Mouse (Mus musculus) stomach, embryonic 16.5 days (tissue): Measurements from ENCODE around the gene Tex101. TPM values are rescaled to one million over a fixed set of nuclear protein-coding genes. Genes with fewer than 3 reads are reported as not detected.
"Not testable (repeated sequence)": the region's sequence is repeated elsewhere in the genome, so short reads cannot be mapped to it uniquely, and the experiment has no call there.

Experiments
- ATAC-seq: fragments of 200-750 bp; cut with Nextera tagmentation; 2 replicates; pipeline ENCODE4 v1.8.0; 2017; ENCODE audit warnings: moderate number of reproducible peaks, moderate TSS enrichment; ENCODE audit not compliant: insufficient read depth, low FRiP score
- H3K27ac ChIP-seq: fragments of 300-500 bp; sonication (generic); 2 replicates; pipeline ENCODE4 v1.5.1; 2014; ENCODE audit warnings: low read length
- H3K27me3 ChIP-seq: fragments of 300-500 bp; sonication (generic); 2 replicates; pipeline ENCODE4 v1.6.1; 2014; ENCODE audit warnings: low read length, control low read depth, mixed read lengths; ENCODE audit not compliant: control insufficient read depth, insufficient read depth
- H3K36me3 ChIP-seq: fragments of 300-500 bp; sonication (generic); 2 replicates; pipeline ENCODE4 v1.6.1; 2014; ENCODE audit warnings: low read length; ENCODE audit not compliant: control insufficient read depth, insufficient read depth
- H3K4me1 ChIP-seq: fragments of 300-500 bp; sonication (generic); 2 replicates; pipeline ENCODE4 v1.6.1; 2014; ENCODE audit warnings: low read length, control low read depth, mixed read lengths; ENCODE audit not compliant: control insufficient read depth, insufficient read depth
- H3K4me2 ChIP-seq: fragments of 300-500 bp; sonication (generic); 2 replicates; pipeline ENCODE4 v1.6.1; 2014; ENCODE audit warnings: low read depth, low read length, mixed read lengths
- H3K4me3 ChIP-seq: fragments of 300-500 bp; sonication (generic); replicated peaks from 2 replicates; pipeline ENCODE4 v1.5.1; 2014; ENCODE audit warnings: mild to moderate bottlenecking, low read length
- H3K9ac ChIP-seq: fragments of 300-500 bp; sonication (generic); 2 replicates; pipeline ENCODE4 v1.6.1; 2014; ENCODE audit warnings: low read length
- H3K9me3 ChIP-seq: fragments of 300-500 bp; sonication (generic); replicated peaks from 2 replicates; pipeline ENCODE4 v1.6.1; 2016; ENCODE audit warnings: low read length, control low read depth; ENCODE audit not compliant: control insufficient read depth
- WGBS: fragments of 180-500 bp; shearing (Covaris S2); extraction: QIAGEN DNeasy Blood & Tissue Kit; methylation state at CpG from one replicate; pipeline ENCODE4 v1.1.7; 2014; 5-methylcytosine and 5-hydroxymethylcytosine counted together
- polyA plus RNA-seq: library from polyadenylated mRNA; unstranded; fragments of >200 nt; fragmentation: Nextera tagmentation; extraction: Ambion mirVana; gene quantifications from 2 replicates; pipeline ENCODE4 v1.2.1, GENCODE M21; 2015

Tex101 gene
- not detected in 2 replicates for polyA plus RNA-seq

DNA sequence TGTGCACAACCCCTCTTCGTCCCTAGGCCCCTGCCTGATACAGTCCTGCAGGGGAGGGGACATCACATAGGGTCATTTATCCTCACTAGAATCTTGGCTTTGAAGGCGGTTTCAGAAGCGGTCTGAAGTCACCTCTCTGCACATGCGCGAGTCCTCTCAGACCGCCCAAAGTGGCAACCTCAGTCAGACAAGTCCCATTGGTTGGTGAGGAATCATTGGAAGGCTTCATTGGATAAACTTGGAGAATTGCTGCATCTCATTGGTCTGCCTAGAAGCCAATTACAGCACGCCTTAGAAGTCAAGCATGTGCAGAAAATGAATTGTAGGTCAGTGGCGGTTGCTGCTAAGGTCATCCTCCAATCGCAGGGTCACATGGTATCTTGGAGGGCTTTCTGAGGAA lies at the start of gene Tex101:
Gene Tex101, minus strand, starts transcription at position 101 of the 400 bp plus-strand sequence.
- Histone ChIP-seq H3K27ac (no peak within 1 kb of the TSS), H3K9ac (no peak within 1 kb of the TSS), H3K36me3 (no peaks in the 10 kb centered on the region), H3K4me3 (no peak within 1 kb of the TSS), H3K27me3 (no peaks in the 10 kb centered on the region), H3K4me2 (no peak within 1 kb of the TSS), H3K4me1 (no peaks in the 10 kb centered on the region), H3K9me3 (no peaks in the 10 kb centered on the region)
- ATAC-seq, result no peak
- 86% methylated on average over 9 of the region's 9 CpGs for WGBS

- H3K4me2 ChIP-seq, result no peak overlapping the region
- no peaks in the 10 kb centered on the region for H3K27me3 ChIP-seq
- H3K27ac ChIP-seq, result no peak overlapping the region
- no peaks in the 10 kb centered on the region for H3K4me1 ChIP-seq
- H3K4me3 ChIP-seq, result no peak overlapping the region
- ATAC-seq, result no peak
- WGBS, result 61% methylated on average over 6 of the region's 6 CpGs
- H3K9me3 ChIP-seq, result no peaks in the 10 kb centered on the region
- H3K9ac ChIP-seq, result no peak overlapping the region
- no peaks in the 10 kb centered on the region for H3K36me3 ChIP-seq
These were observed 38.6 kb upstream of the Tex101 start for GRCm38 (mm10) chr7:24715039-24715438.

DNA sequence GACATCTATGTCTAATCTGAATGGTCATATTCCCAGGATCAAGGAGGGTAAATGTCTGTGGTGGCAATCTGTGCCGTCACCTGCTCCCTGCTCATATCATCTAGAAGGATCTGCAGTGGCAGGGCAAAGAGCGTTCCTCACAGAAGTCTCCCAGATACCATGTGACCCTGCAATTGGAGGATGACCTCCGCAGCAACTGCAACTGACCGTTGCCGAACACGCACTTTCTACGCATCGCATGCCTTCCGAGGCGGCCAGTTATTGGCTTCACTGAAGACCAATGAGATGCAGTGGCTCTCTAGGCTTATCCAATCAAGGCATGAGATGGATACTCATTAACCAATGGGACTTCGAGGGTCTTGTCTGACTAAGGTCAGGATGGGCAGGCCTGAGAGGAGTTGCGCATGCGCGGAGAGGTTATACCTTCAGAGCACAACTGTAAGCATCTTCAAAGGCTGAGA lies 32.4 kb upstream of the Tex101 start, which contains the start of gene BC049730:
Gene BC049730, plus strand, starts transcription at position 411 of the 461 bp plus-strand sequence.
- Histone ChIP-seq H3K4me1 (no peaks in the 10 kb centered on the region), H3K27me3 (no peaks in the 10 kb centered on the region), H3K27ac (no peak within 1 kb of the TSS), H3K9me3 (no peaks in the 10 kb centered on the region), H3K4me2 (no peak within 1 kb of the TSS), H3K9ac (no peak within 1 kb of the TSS), H3K36me3 (no peaks in the 10 kb centered on the region), H3K4me3 (no peak within 1 kb of the TSS)
- no peak for ATAC-seq
- WGBS, result 91% methylated on average over 14 of the region's 14 CpGs

DNA sequence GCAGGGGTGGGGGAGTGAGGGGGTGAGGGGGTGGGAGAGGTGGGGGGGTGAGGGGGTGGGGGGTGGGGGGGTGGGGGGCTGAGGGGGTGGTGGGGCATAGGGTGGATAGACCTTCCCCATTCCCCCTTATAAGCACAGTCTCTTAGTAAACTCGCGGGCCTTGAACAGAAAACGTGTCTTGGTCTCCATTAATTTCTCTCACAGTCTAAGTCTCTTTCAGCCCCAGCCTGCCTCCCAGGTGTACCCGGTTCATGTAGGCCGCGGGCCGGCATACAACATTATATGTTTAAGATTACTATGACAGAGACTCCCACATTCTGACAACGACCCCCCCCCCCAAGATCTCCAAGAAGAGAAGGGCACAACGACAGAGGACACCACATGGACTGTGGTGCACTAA lies 26.4 kb upstream of the Tex101 start:
- not testable (repeated sequence) for H3K4me2 ChIP-seq, ATAC-seq, H3K9ac ChIP-seq, H3K4me1 ChIP-seq, H3K27me3 ChIP-seq, H3K9me3 ChIP-seq, H3K36me3 ChIP-seq, H3K4me3 ChIP-seq, H3K27ac ChIP-seq
- WGBS, result 61% methylated on average over 9 of the region's 9 CpGs

DNA sequence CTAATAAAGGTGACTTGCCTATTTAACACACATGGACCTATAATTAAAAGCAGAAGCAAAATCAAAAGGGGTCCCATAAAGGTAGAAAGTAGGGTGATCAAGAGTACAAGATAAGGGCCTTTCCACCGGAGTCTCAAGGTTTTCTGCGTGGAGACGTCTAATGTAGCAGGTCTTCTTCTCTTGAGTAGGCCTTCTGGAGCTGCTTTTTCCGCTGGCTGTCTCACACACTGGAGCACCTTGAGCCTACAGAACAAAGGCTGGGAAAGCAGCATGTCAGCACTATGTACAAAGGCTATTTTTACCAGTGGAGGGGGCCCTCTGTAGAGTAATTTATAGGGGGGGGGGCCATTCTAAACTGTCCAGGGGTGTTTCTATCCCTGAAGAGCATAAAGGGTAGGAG lies 21.4 kb upstream of the Tex101 start:
- WGBS, result 94% methylated on average over 4 of the region's 4 CpGs

DNA sequence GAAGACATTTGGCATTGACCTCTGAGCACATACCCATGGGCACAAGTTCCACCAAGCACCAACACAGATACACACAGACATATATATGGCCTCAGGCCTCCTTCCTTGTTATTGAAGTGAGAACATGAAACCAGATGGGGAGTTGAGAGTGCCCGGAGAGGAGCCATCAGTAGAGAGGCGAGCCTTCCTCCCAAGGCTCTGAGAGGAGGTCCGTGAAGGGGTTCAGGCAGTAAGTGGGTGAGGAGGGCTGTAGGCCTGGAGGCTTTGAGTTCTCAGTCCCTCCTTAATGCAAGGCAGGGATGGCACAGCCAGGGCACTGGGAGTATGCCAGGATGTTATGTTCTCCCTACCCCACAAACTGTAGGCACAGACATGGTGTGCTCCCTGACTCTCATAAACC lies 16.2 kb upstream of the Tex101 start:
- not testable (repeated sequence) for H3K27ac ChIP-seq, H3K27me3 ChIP-seq, H3K4me1 ChIP-seq, H3K4me2 ChIP-seq, H3K36me3 ChIP-seq, H3K4me3 ChIP-seq, H3K9ac ChIP-seq, H3K9me3 ChIP-seq, ATAC-seq
- 73% methylated on average over 3 of the region's 3 CpGs for WGBS

More for the DNA sequence above, 21.4 kb upstream of the Tex101 start:
- not testable (repeated sequence) for H3K27me3 ChIP-seq, H3K9ac ChIP-seq, H3K4me2 ChIP-seq, H3K27ac ChIP-seq, H3K4me1 ChIP-seq, H3K9me3 ChIP-seq, ATAC-seq, H3K36me3 ChIP-seq, H3K4me3 ChIP-seq

- ATAC-seq, H3K36me3 ChIP-seq, H3K4me1 ChIP-seq, H3K9me3 ChIP-seq, H3K27ac ChIP-seq, H3K27me3 ChIP-seq, H3K4me2 ChIP-seq, H3K4me3 ChIP-seq, H3K9ac ChIP-seq: not testable (repeated sequence)
- WGBS, result 87% methylated on average over 10 of the region's 10 CpGs
These were observed 11.0 kb upstream of the Tex101 start for GRCm38 (mm10) chr7:24687519-24687918.

DNA sequence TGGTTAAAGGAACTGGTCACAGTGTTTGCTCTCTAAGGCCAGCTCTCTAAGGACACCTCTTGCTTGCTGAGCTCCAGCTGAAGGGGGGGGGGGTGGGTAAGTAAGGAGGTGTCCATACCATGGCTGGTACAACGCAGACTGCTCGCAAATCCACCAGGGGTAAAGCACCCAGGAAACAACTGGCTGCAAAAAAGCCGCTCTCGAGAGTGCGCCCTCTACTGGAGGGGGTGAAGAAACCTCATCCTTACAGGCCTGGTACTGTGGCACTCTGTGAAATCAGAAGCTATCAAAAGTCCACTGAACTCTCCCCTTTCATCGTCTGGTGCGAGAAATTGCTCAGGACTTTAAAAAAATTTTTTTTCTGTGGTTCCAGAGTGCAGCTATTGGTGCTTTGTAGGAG lies 7.6 kb upstream of the Tex101 start:
- not testable (repeated sequence) for H3K4me1 ChIP-seq, ATAC-seq
- 72% methylated on average over 7 of the region's 7 CpGs for WGBS

DNA sequence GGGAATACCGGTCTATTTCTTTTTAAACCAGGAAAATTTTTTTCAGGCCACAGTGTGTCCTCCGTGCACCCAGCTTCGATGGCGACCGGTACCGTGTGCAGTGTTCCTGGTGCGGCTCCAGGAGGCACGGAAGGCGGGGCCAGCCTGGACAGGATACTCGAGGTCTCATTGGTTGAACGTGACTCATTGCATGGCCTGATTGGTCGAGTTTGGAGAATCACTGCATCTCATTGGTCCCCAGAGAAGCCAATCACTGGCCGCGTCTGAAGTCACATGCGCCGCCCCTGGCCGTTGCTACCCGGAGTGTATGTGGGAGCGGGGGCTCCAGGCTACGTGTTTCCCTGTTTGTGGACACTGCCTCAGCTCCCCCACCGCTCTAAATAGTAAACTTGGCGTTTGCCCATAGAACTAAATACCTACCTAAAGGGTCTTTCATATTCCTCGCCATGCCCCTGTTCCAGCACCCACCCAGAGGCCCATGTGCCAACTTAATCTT lies 4.5 kb downstream of the Tex101 start:
- no peak for ATAC-seq
- H3K4me1 ChIP-seq, result no peaks in the 10 kb centered on the region
- no peaks in the 10 kb centered on the region for H3K27me3 ChIP-seq
- 92% methylated on average over 23 of the region's 23 CpGs for WGBS
- no peak overlapping the region for H3K27ac ChIP-seq
- H3K9ac ChIP-seq, result no peak overlapping the region
- no peaks in the 10 kb centered on the region for H3K9me3 ChIP-seq
- H3K4me3 ChIP-seq, result no peak overlapping the region
- H3K36me3 ChIP-seq, result no peaks in the 10 kb centered on the region
- no peak overlapping the region for H3K4me2 ChIP-seq

More for the DNA sequence above, 7.6 kb upstream of the Tex101 start:
- H3K4me2 ChIP-seq, H3K9ac ChIP-seq, H3K27ac ChIP-seq, H3K36me3 ChIP-seq, H3K4me3 ChIP-seq, H3K9me3 ChIP-seq, H3K27me3 ChIP-seq: not testable (repeated sequence)
